Mouse (Mus musculus) fat pad, adult 2 months (tissue): ENCODE data around the gene Kremen2.

ENCODE experiments used
- DNase-seq: peaks from one replicate; pipeline ENCODE4 v3.0.0-alpha.2; 2011; ENCODE audit warnings: low read depth, low spot score; ENCODE audit errors: extremely low read depth

Kremen2 gene

GRCm38 (mm10) chr17:23761155-23761554 lies 15.5 kb upstream of the Kremen2 start:
- no peak for DNase-seq

- no peak for DNase-seq
Measured at GRCm38 (mm10) chr17:23760231-23760630, 14.6 kb upstream of the Kremen2 start.

- no peak for DNase-seq
Measured at GRCm38 (mm10) chr17:23758801-23759200, 13.2 kb upstream of the Kremen2 start.

- DNase-seq, result no peak
Measured at GRCm38 (mm10) chr17:23757581-23757980, 11.9 kb upstream of the Kremen2 start.

GRCm38 (mm10) chr17:23755689-23756088 lies 10.1 kb upstream of the Kremen2 start:
- DNase-seq, result no peak

GRCm38 (mm10) chr17:23749400-23750191 lies 4.0 kb upstream of the Kremen2 start:
- no peak for DNase-seq

- DNase-seq, result no peak
Measured at GRCm38 (mm10) chr17:23748631-23749391, 3.2 kb upstream of the Kremen2 start.

- DNase-seq, result no peak
Measured at GRCm38 (mm10) chr17:23748026-23748425, 2.4 kb upstream of the Kremen2 start.

- DNase-seq, result no peak
Measured at GRCm38 (mm10) chr17:23747471-23747870, 1.8 kb upstream of the Kremen2 start.

- DNase-seq, result no peak
Measured at GRCm38 (mm10) chr17:23746767-23747166, 1.1 kb upstream of the Kremen2 start.

GRCm38 (mm10) chr17:23746311-23746710 lies 678 bp upstream of the Kremen2 start:
- no peak for DNase-seq

GRCm38 (mm10) chr17:23744651-23745050 lies 982 bp downstream of the Kremen2 start:
- DNase-seq, result no peak

- DNase-seq, result no peak
Measured at GRCm38 (mm10) chr17:23744076-23744475, 1.6 kb downstream of the Kremen2 start.

GRCm38 (mm10) chr17:23742941-23743340 lies 2.7 kb downstream of the Kremen2 start:
- no peak for DNase-seq

GRCm38 (mm10) chr17:23742210-23742793 lies 3.3 kb downstream of the Kremen2 start:
- no peak for DNase-seq

- DNase-seq, result no peak
Measured at GRCm38 (mm10) chr17:23741359-23742209, 4.0 kb downstream of the Kremen2 start.

GRCm38 (mm10) chr17:23740598-23741021 lies 5.0 kb downstream of the Kremen2 start, which contains the start of gene Paqr4:
Paqr4 (minus strand) TSS chr17:23740867.
- DNase-seq, result no peak

- DNase-seq, result no peak
Measured at GRCm38 (mm10) chr17:23740136-23740584, 5.5 kb downstream of the Kremen2 start.

GRCm38 (mm10) chr17:23739202-23740135 lies 6.2 kb downstream of the Kremen2 start:
- DNase-seq, result no peak

- no peak for DNase-seq
Measured at GRCm38 (mm10) chr17:23738836-23739201, 6.8 kb downstream of the Kremen2 start.
